Mouse (Mus musculus): Measurements from ENCODE around the gene Wdr26. TPM values are rescaled to one million over a fixed set of nuclear protein-coding genes. Genes with fewer than 3 reads are reported as not detected.

Wdr26 gene
- polyA plus RNA-seq (2017; shearing (Covaris generic)), result 10 to 100 TPM; 34.8 to 59.7 TPM

DNA sequence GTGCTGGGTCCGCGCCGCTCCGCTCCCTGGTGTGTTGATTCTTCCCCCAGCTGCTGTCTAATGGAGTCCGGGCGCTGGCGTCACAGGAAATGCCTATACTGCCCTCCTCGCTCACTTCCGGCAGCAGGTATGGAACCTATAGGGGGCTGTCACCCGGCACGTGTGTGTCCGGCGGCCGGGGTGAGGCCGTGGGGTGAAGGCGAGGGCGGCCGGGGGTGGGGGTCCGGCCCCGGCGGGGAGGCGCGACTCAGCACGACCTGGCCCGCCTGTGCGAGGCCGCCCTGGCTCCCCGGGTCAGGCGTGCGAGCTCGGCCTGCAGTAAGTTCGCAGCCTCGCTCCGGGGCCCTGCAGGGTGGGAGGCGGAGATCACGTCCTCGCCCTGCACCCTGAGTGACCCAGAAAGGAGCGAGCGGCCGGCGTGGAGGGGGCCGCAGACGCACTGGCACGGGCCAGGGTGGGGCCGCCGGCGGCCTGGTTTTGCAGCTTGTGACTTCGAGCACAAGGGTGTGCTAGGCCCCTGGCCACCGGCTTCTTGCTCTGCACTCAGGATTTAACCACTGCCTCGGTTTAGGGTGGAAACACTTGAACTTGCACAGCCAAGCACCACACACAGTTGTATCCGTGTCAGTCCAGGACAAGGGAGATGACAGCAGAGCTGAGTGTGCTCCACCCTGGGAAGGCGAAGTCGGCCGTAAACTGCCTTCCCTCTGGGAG is at the start of gene Wdr26:
Gene Wdr26, minus strand, starts transcription at position 82 of the 714 bp plus-strand sequence.
- ATAC-seq, result peak; percentile 81

DNA sequence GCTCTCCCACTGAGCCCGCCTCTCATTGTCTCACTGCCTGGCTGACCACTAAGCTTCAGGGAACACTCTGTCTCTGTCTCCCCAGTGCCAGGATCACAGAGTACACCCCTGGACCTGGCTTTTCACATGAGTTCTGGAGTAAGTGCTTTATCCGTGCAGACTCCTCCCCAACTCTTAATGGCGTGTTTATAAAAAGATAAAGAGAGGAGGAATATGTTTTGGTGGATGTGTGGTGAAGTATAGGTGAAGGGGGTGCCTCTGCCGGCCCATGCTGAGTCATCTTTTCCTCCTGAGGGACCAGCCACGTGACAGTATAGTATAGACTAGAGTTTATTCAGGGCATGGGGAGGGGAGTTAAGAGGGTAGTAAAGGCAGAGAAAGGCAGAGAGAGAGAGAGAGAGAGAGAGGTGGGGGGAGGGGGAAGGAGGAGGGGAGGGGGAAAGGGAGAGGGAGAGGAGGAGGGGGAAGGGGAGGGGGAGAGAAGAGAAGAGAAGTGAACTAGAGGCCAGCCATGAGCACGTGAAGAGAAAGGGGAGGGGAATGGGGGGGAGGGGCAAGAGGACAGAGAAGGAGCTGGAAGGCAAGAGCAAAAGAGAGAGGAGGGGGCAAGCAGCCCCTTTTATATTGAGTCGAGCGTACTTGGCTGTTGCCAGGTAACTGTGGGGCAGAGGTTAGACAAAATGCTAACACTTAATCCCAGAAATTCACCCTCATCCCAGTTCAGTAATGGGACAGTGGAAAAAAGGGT is 49.3 kb upstream of the Wdr26 start:
- no peak for ATAC-seq

DNA sequence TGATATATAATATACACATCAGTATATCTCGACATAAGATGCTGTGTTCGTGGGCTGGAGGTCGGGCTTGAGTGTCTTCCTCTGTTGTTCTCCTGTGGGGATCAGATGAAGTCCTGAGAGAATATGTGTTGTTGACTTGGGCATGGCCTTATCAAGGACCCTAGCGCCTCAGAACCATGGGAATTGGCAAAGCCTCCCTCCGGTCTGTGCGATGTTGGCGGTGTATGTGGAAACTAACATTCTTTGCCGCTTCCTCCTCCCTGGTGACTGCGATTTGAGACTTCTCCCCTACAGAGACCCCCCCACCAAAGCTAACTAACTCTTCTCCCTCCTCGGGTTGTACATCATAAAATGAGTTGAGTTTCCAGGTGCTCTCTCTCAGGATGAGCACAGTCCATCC is 48.6 kb upstream of the Wdr26 start:
- ATAC-seq, result no peak

DNA sequence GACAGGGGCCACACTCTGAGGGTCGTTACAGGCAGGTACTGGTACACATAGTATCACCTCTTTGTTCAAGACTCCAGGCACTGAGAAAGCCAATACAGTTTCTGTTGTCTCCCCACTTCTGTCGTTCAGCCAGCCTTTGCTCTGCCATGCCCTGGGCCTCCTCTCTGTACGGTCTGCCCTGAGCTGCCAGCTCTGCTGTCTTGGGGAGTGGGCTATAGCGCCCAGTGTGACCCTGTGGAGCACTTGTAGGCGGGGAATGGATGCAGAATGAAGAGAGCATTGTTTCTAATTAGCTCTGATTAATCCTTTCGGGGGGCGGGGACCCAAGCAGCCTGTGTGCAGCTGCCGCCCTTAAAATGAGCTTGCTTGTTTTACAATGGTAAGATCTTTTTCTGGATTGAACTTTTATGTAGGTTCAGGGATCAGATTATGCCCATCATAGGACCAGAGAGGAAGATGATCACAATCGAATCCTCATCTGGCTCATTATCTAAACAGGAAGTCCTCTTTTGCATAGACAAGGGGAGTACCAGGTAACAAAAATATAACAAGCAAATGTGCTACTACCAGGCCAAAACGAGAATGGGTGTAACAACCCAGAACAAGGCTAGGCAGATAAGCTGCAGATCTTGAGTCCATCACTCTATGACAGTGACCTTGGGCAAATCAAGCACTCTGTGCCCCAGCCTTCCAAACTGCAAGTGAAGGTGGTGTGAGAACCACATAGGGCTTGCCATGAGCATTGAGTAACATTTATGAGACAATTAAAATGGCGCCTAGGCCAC is 48.0 kb upstream of the Wdr26 start:
- no peak for ATAC-seq

DNA sequence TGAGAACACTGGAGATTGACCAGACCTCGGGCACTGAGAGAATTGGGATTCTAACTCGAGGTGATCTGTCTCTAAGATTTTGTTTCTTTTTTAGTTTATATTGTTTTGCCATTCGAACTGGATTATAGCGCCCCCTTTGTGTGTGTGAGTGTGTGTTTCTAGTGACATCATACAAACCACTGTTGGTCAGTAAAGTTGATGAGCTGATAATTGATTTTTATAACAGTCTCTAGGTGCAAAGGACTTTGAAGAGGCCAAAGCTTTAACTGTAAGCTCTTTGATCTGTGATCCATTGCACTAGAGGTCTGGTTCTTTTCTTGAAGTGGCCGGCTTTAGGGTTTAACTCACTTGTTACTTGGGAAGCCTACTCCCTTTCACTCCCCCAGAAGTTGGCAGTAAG is 47.3 kb upstream of the Wdr26 start:
- no peak for ATAC-seq

DNA sequence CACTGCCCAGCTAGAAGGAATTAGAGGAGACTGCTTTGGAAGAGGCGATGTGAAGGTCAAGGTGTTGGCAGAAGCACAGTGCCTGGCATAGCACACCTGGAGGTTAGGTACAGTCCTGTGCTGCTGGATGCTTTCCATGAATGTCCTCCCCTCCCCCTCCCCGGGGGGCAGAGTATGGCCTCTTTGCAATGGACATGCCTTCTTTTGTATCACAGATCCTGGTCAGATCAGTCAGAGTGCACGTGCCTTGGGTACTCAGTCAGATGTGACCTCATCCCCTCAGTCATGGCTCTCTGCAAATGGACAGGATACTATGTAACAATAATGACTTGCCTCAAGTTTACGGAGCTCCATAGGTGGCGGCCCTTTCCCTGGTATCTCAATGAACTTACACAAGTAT is 46.8 kb upstream of the Wdr26 start:
- ATAC-seq, result no peak

DNA sequence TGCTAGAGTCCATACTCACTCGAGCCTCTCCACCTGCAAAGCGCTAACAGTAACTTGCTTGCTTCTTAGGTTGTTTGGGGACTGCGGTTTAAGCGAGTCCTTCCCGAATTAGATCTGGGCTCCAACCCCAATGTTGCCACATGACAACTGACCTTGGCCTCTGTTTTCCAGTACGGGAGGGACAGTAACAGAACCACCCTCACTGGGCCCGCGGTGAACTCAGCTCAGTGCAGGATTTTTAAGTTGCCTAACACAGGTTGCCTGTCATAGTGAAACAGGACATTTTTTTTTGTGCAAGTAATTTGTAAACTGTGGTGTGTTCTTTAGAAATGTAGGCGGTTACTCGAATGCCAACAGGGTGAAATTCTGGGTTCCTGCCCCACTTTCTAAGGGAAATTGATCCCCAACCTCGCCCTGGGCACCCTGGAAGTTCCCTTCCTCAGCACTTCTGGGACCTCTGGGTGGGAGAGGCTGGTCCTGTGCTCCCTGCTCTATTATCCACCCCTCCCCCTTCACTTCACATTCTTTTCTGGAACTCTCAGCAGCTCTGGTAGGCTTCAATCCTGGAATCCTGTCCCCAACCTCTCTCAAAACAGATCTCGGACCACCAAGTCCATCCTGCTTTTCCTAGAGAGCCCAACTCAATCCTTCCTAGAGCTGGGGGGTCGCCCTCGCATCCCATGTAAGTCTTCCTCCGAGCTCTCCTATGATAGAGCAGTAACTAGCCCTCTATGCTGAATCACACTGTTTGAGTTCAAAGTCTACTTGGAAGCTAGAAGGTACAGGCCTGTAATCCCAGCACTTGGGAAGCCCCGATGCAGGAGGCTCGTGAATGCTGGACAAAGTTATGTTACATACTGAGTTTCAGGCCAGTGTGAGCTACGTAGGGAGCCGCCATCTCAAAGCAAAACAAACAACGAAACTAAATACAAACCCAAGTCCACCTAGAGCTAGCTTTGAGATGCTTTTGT is 46.1 kb upstream of the Wdr26 start:
- ATAC-seq, result peak; percentile 26

DNA sequence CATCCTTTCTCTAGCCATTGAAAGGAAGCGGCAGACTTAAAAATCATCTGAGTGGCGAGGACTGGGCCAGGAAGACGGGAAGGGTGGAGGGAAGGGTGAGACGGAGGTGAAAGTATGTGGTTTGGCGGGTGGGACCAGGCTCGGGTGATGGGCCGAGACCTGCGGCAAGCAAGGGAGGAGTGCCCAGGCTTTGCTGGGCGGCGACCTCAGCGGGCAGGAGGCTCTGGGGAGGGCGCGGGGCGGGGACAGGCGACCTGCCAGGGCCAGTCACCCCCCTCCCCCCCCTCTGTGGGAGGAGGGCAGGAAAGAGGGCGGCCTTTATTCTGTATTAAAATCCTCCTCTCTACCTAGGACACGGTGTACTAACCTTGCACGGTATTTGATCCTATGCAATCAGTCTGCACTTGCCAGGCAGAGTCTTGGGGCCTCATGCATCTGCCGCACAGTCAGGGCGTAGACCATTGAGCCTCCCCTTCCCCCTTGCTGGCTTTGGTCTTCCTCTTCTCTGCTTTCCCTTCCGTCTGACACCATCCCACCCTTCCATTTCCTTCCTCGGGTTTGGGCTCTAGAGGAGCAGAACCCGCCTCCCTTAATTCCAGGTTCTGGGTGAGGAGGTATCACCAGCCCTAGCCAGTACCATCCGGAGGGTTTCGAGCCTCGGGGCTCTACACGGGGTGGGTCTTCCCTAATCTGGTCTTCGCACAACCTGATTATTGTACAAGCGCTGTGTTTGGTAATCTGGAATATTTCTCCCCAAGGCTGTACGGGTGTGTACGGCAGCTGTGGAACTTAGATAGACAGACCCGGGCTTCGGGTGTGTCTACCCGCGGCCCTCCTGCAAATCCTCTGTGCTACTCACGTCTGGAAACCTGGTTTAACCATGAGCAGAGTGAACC is 45.1 kb upstream of the Wdr26 start:
- peak; percentile 68 for ATAC-seq

DNA sequence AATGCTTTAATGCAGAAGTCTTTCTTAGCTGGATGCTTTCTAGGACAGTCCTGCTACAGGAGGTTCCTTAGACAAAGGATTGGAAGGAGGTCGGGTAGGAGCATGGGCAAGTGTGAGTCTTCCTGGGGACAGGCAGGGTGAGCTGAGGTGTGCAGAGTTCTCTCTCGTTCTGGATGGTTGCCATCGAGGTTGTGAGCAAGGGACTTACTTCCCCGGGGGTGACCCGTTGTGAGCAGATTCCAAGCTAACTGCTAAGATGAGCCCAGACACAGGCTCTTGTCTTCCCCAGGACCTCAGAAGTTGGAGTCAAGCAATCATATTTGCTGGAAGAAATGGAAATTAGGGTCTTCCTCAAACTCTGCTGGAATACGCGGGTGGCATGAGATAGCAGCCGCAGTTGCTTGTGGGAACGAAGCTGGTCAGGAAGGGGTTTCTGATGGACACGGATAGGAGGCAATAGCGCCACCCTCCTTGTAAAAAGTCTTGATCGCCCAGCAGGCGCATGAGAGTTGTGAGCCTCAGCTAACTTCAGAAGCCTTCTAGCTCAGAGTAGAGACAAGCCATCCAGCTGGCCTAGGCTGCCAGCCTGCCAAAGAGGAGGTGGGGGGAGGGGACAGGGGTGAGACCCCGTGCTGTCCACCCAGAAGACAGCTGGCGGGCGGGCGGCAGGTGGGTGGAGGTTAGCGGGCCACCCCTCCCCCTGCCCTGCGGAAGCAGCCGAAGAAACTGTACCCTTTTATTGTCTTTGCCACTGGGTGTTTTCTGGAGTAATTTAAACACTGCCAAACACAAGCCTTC is 44.3 kb upstream of the Wdr26 start:
- peak; percentile 17 for ATAC-seq

DNA sequence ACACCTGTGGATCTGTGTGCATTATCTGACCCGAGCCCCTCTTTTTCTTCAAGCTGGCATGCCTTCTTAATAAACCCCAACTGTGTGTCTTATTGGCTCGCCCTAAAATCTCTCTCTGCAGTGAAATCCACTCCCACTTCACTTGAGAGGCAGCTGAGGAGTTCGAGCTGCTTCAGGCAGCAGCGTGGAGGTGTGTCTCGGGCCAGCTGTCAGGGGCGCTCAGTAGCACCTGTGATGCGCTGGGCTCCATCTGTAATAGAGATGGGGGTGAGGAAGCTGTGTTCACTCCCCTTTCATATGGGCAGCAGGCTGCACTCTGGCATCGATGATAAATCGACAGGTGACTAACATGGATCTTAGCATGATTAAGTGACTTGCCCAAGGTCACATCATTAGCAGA is 43.6 kb upstream of the Wdr26 start:
- ATAC-seq, result no peak

DNA sequence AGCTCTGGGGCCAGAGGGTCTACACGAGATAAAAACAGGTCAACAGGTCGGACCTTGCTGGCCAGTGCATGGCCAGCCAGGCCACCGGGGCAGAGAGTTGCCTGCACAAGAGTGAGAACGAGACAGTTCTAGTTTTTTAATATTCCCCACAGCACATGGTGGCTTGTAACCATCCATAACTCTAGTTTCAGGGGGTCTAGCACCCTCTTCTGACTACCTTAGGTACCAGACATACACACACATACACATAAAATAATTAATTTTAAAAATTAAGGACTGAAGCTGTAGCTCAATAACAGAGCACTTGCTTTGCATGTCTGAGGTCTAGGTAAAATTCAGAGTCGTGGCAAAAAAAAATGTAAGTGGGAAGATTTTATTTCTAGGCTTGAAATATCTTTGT is 39.8 kb upstream of the Wdr26 start:
- ATAC-seq, result no peak

DNA sequence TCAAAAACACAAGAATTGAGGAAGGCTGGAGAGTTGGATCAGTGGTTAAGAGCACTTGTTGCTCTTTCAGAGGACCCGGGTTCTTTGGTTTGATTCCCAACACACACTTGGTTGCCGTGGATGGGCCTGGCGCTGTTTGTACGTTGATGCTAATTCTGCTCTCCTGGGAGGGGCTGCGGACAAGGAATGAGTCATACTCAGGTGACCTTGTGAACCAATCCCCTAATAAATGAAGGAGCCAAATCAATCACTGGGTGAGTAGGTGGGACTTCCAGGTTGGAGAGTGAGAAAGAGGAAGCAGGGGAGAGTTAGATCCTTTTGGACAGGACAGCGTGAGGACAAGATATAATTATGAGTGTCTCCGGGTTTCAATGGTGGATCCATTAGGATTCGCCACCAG is 39.2 kb upstream of the Wdr26 start:
- no peak for ATAC-seq

DNA sequence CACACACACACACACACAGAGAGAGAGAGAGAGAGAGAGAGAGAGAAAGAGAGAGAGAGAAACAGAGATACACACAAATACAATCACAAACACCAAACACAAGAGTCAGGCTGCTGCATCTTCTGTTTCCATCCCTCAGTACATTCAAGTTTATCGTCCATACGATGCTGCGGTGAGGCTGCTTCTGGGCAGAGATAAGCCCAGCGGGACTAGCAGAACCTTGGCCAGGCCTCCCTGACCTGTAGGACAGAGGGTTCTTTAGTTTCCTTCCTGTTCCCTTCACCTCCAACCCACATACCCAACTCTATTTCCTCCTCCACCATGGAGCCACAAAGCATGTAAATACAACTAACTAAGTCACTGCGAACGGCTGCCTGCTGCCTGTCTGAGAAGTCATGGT is 37.7 kb upstream of the Wdr26 start:
- no peak for ATAC-seq

DNA sequence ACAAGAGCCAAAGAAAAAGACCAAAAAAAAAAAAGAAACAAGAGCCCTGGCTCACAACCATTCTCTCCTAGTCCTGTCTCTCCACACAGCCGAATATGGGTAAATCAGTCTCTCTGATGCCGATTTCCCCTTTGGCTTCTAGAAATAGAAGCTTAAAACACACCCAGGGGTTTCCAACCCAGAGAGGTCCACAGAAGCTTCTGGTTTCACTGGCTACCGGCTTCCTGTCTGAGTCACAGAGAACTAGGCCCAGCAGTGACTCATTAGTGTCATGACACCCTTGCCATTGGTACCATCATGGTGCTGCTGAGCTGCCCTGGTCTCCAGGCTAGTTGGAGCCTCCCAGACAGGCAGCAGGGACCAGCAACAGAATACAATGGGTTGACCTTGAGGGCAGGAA is 35.4 kb upstream of the Wdr26 start:
- peak; percentile 98 for ATAC-seq

DNA sequence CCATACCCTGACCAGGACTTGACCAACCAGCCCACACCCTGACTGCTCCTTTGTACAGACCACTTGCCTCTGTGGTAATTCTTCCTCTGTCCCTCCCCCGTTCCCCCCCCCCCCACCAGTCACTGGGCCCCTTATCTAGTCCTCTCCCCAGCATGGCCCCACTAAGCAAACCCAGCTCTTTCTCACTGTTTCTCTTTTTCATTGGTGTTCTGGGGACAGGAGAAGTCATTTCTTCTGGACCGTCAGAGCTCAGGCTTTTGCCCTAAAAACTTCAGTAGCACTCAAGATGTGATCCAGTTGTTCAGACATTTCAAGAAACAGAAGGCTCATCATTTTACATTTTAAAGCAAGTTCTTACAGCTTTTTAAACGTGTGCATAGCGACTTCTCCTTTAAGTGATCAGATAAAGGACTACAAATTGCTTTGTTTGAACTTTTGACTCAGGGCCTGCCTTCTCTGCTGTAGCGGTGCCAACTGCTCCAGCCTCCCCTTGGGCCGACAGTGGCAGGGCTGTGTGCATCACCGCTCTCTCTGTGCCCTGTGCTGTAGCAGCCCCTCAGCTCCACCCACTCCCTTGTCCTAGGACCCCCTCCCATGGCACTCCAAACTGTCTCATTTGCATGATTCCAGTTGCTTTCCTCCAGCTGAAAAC is 34.8 kb upstream of the Wdr26 start:
- no peak for ATAC-seq

DNA sequence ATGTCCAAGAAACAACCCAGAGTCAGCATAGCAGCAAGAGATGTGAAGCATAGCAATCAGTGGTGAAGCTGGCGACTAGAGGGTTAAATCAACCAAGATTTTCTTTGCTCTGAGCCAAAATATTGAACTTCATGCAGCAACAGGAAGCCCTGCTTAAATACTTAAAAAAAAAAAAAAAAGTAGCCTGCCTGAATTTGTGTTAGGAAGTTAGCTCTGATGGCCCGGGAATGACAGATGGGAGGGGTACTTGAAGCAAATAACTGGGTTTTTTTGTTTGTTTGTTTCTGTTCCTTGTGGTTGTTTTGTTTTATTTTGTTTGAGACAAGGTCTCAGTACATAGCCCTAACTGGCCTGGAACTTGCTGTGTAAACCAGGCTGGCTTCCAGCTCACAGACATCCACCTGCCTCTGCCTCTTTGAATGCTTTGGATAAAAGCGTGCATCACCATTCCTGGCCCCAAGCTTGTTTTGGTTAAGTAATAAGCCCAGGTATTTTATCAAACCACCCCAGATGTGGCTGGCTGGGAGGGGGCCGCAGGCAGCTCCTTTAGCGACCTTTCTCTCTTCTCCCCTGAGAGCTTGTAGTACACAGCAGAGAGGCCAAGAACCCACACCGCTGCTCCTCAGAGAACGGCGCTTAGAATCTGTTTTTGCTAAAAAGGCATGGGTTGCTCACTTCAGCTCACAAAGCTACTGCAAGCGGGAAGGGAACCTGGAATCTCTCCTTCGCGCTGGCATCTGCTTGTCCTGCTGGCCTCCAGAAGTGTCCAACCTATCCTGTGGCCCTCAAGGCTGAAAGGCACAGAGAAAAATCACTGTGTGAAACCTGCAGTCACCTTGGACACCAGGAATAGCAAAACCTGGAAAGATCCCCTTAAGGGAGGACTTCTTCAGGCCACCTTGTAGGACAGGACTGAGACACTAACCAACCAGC is 34.0 kb upstream of the Wdr26 start:
- ATAC-seq, result no peak

DNA sequence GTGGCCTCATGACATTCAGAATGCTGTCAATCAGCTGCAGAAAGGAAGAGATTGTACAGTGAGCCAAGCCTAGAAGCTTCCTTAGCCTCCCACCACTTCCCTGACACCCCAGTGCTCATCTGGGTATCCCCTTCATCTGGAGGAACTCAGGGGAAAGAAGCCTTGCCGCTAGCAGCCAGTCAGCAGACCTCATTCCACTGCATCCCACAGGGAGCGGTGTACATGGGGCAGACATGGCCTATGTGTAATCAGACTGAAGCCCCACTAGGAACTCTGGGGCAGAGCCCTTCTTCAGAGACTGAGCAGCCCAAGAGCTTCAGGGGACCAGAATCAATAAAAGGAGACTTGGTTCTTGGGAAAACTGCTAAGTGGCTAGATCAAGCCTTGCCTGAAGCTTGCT is 33.3 kb upstream of the Wdr26 start:
- no peak for ATAC-seq

DNA sequence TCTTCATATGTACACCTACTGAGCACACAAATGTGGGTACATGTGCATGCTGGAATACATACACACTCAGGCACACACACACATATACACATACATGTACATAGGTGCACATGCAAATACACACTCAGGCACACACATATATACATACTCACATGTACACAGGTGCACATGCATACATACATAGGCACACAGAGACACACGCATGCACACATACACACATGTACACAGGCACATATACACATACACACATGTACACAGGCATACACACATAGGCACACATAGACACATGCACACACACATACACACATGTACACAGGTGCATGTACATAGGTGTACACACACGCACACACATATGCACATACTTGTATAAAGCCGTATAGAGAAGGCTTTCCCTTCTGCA is 29.4 kb upstream of the Wdr26 start:
- ATAC-seq, result no peak

DNA sequence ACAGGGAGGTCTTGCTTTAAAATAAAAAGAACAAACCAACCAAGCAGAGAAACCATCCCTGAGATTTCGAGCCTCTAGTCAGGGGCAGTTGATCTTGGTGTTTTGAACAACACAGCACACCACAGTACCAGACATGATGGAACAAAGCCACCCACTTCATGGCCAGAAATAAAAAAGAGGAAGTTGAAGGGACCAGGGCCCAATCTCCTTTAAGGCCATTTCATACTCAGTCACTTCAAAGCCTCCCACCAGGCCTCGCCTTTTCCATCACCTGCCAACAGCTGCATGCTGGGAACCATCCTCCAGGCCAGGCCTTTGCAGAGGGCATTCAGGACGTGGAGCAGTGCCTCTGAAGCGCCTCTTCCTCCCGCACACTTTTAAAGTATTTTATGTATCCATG is 25.5 kb upstream of the Wdr26 start:
- no peak for ATAC-seq

Measured in activated CD4-positive, CD25-positive, alpha-beta regulatory T cell, adult 4 months (primary cell).